Mouse (Mus musculus): ENCODE measurements at regions not wholly inside any gene's neighbourhood (a gene's known extent, or its start where the extent isn't known, plus 50 kb on each side); places are given as distances from the start of the nearest gene placed in this dataset.

- no peak for DNase-seq (ENCODE audit: low spot score in 2 of 2)
Observed at GRCm38 (mm10) chr12:52368034-52368433, 135.7 kb upstream of the Arhgap5 start.

DNA sequence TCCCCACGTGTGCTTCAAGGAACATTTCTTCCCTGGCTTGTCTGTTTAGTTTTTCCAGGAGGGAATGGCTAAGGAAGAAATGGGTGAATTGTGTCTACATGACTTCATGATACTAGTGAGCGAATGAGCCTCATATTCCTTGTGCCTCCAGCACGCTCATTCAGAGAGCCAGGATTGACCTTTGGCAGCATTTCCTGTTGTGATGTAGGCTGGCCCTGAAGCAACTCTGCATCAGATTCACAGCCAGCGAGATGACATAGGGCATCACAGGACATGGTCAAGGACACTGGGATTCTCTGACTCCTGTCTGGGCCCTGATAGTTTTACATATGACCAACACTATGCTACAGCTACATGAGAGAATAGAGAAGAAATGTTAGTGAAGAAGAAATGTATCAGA, 135.3 kb upstream of the Arhgap5 start:
- DNase-seq (ENCODE audit: low spot score in 2 of 2): no peak

GRCm38 (mm10) chr12:52370153-52370710, 133.5 kb upstream of the Arhgap5 start:
- no peak for DNase-seq (ENCODE audit: low spot score in 2 of 2)

DNA sequence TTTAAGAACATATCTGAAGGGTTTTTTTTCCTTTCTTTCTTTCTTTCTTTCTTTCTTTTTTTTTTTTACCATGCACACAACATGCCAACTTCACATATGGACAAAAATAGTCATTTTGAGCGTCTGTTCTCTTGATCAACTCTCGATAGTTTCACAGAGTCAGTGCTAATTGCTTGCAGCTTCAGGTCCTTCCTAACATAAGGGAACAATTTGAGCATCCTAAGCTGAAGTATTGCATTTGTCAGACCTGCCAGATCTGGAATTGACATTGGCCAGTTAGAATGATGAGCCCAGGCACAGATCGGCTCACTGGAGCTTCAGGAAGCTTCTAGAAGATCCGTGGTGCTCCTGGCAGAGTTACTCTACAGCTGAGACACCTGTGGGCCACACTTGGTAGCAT, 128.7 kb upstream of the Arhgap5 start:
- DNase-seq (ENCODE audit: low spot score in 2 of 2): no peak

DNA sequence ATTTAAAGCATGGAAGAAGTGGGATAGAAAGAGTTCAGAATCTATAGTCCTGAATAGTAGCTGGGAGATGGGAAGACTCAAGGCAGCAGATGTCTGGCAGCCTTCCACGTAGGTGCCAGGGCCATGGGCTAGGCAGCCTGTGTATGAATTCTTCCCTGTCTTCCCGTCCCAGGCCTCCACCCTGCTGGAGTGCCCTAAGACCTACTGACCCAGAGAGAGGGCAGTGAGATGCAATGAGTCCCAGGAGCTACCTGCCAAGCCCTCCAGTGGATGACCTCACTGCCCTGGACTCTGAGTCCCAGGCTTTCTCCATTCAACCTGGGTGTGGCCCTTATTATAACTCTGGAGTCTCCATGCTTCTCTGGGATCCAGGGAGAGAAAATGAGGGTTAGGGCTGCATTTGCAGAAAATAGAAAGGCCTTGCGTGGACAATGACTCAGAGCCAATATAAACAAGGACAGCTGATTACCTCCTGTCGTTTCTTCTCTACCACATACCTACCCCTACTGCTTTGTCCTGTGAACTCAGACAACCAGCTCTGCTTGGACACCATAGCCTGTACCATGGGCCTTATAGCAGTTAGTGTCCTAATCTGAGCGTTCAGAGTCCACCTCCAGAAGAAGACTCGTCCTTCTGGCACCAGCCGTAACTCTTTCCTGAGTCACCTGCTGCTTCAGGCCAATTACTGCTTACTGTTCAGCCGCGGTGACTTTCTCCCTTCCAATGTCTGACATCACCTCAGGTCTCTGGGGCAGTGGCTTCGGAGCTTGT, 126.9 kb upstream of the Arhgap5 start:
- DNase-seq (ENCODE audit: low spot score in 2 of 2): no peak

- no peak for DNase-seq (ENCODE audit: low spot score in 2 of 2)
Observed at GRCm38 (mm10) chr12:52377463-52377848, 126.3 kb upstream of the Arhgap5 start.

- no peak for DNase-seq (ENCODE audit: low spot score in 2 of 2)
Observed at GRCm38 (mm10) chr12:52379245-52379644, 124.5 kb upstream of the Arhgap5 start.

- no peak for DNase-seq (ENCODE audit: low spot score in 2 of 2)
Observed at GRCm38 (mm10) chr12:52379960-52380359, 123.8 kb upstream of the Arhgap5 start.

DNA sequence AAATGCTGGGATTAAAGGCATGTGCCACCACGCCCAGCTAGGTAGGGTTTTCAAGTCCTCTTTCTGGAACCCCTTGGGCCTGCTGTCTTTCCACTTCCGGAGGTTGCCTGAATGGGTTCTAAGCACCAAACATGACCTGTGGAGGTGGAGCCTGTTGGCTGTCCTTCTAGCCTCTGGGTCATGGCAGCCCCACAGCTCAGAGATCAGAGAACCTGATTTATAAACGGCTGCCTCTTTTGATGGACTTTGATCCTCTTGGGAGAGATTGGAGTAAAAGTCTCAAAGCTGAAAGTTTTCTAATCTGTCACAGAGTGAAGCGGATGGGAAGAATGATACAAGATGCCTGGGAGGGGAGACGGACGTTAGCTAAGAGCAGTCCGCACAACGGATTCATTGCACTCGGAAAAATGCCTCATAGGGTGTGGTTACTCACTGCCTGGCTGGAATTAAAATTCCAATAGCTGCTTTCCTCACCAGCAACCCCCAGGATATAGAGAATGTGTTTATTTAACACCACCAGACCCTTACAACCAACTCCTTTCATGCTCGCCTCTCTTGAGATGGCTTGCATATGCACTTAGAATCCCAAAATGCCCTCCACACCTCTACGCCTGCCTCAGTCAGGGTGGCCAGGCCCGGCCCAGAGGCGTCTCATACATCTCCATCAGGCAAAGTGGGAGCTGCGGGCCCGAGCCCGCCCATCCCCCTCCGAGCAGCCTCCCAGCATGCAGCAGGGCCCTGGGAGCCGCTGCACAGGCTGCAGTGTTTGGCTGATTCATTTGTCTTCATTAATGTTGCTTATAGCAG, 122.4 kb upstream of the Arhgap5 start:
- DNase-seq (ENCODE audit: low spot score in 2 of 2): no peak

DNA sequence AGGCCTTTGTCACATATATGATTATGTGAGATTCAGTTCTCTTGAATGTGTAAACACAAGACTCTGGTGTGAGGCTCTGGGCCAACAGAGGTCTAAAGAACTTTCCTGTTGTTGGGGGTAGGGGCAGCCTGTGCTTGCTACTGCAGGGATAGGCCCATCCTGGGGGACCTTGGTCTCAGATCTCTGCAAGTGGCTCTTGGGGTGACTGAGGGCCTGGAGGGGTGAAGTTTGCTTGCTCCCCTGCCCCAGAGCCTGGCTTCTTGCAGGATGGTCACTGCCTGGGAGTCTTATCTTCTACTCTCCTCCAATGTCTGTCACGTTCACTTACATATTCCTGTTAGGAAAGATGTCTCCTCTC, 121.8 kb upstream of the Arhgap5 start:
- no peak for DNase-seq (ENCODE audit: low spot score in 2 of 2)

DNA sequence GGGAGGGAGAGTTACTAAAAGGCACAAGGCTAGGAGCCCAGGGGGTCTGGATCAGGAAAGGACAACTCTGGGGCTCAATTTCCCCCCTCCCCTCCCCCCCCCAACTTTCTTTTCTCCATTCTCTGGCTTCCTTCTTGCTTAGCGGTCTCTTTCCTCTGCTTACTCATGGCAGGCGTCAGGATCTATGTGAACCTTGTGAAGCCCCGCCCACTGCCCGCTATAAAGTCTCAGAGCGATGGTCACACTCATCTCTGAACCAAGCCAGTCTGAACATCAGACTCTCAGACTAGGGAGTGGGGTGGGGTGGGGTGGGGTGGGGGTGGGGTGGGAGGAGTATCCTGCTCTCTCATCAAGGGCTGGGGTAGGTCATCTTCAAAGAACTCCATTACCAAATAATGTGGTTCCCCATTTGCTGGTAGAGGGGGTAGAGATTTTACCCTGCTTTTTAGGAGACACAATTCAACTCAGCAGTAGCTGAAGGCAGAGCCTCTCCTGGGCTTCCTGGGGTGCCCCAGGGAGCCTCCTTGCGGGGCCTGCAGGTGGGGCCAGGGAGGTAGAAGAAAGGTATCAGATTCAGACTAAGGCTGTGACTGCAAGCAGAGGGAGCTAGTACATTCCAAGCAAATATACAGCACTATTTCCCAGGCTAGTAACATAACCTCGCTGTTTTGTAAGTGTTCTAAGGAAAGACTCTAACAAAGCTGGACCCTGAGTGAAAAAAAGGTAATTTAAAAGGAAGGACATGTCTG, 120.8 kb upstream of the Arhgap5 start:
- no peak for DNase-seq (ENCODE audit: low spot score in 2 of 2)

- DNase-seq (ENCODE audit: low spot score in 2 of 2): no peak
Observed at GRCm38 (mm10) chr12:52389552-52389951, 114.2 kb upstream of the Arhgap5 start.

- DNase-seq (ENCODE audit: low spot score in 2 of 2): no peak
Observed at GRCm38 (mm10) chr12:52390242-52390641, 113.5 kb upstream of the Arhgap5 start.

GRCm38 (mm10) chr12:52392636-52393035, 111.1 kb upstream of the Arhgap5 start:
- no peak for DNase-seq (ENCODE audit: low spot score in 2 of 2)

DNA sequence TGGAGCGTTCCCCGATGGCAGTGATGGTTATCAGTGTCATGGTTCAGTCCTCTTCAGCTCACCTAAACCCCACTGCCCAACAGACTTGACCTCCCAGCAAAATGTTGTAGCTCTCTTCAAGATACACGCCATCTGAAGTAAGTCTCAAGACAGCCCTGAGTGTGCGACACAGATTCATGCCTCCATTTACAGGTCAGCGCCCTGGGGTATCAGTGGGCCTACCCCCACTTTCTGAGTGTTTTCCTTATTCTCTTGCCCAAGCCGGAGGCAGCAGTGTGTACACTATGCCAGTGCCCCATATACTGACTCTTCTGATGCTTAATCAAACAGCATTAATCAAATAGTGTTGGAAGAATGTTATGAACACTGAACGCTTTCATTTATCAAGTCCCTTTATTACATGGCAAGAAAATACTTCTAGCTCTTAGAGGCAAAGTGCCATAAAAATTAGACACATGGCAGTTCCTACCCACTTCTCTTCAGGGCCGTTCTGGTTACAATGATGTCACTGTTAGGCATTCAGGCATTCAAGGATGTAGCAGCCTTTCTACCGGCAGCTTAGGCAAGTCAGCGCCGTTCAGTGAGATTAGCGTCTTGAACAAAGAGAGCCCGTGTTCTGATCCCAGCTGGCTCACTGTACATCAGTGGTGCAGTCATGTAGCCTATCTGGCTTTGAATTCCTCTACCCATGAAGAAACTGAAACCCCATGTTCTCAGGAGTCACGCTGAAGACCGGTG, 109.6 kb upstream of the Arhgap5 start:
- DNase-seq (ENCODE audit: low spot score in 2 of 2): no peak

DNA sequence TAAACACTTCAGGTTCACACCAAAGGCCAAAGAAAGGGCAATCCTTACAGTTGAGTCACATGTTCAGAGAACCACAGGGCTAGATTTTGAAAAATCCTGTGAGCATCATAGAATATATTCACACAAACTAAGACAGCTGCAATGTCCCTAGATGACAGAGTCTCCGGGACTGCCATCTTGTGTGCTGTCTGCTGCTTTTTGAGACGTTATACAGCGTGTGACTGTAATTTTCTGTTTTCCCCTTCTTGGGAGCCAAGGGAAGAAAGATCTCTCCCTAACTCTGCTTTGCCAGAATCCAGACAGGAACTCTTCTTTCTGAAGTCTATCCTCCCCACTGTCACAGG, 109.1 kb upstream of the Arhgap5 start:
- DNase-seq (ENCODE audit: low spot score in 2 of 2): no peak

- peak in 1 of 2 experiments; percentile 15 for DNase-seq (ENCODE audit: low spot score in 2 of 2)
Observed at GRCm38 (mm10) chr12:52395111-52395510, 108.7 kb upstream of the Arhgap5 start.

GRCm38 (mm10) chr12:52396178-52396841, 107.5 kb upstream of the Arhgap5 start:
- peak in 1 of 2 experiments; percentile 35 for DNase-seq (ENCODE audit: low spot score in 2 of 2)

- DNase-seq (ENCODE audit: low spot score in 2 of 2): peak in 1 of 2 experiments; percentile 16
Observed at GRCm38 (mm10) chr12:52397718-52398510, 105.9 kb upstream of the Arhgap5 start.

DNA sequence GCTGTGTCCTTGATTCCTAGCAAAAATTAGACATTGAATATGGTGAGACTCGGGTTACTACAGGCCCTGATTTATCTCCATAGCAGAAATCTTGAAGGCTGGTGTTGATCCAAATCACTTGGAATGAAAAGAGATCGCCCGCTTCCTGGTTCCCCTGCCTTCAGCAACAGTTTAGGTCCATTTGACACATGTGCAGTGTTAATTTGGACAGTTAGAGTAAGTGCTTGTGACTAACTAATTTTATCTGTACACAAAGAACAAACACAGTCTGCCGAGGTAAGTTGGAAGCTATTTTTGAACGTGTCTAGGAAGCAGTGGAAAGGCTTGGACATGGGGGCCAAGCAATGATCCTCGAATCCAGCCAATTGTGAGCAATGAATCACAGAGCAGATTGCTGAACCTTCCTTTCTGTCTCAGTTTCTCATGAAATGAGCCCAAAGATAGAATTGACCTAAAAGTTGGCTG, 105.2 kb upstream of the Arhgap5 start:
- DNase-seq (ENCODE audit: low spot score in 2 of 2): peak in 1 of 2 experiments; percentile 12
